In the genomic region with DNA sequence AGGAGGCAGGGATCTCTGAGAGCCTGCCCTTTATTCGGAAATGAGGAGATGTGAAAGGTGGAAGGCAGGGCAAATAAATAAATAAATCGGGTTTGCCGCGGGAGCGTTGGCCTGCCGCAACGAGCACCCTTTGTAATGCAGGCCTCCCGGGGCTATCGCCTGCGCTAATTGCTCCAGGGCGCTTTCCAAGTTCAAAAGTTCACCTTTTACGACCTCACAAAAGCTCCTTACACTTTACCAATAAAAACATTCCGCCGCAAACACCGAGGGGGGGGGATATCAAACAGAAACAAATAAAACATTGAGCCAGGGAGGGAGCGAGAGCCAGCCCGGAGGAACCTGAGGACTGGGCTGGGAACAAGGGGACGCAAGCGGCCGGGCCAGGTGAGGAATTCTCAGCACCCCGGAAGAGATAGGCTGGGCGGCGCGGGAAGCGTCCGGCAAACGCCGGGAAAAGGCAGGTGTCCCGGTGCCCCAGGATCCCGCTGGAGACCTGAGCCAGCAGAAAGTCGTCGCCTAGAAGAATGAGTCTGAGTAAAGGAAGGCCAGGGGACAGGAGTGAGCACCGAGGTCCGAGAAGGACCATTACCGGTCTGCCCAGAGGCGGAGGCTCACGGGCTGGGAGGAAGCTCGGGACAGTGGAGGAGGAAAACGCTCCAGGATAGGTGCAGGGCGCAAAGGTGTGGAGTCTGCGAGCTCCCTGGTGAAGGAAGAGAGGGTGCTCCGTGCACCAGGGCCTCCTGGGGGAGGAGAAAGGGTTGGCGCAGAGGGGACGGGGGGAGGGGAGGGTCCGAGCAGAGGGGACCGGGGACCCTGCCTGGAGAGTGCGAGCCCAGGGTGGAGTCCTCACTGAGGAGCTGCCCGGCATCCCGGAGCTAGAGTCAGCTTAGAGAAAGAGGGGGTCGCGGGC, we compare ENCODE assay signal across 1 mouse cellular context.
TF ChIP-seq lines count a peak whose summit lies in the region.

No protein-coding gene starts in this region.

TF ChIP-seq in MEL, 35 proteins besides CTCF, POLR2A, EP300 and RAD21:
- TF ChIP-seq E2F4 (IDR thresholded peaks at IDR 0.05; ENCODE audit: borderline replicate concordance, low read depth, low read length) (no peak), USF1 (IDR thresholded peaks at IDR 0.05; ENCODE audit: low read depth, low read length) (no peak), MAZ (IDR thresholded peaks at IDR 0.05; ENCODE audit: low read depth, low read length) (no peak), POLR2AphosphoS5 (IDR thresholded peaks at IDR 0.05; ENCODE audit: borderline replicate concordance, low read depth, low read length) (no peak), MYB (IDR thresholded peaks at IDR 0.05; ENCODE audit: low read depth, low read length) (no peak), GATA1 (IDR thresholded peaks at IDR 0.05; ENCODE audit: low read depth, low read length) (no peak), POLR2AphosphoS2 (IDR thresholded peaks at IDR 0.05; ENCODE audit: low read length) (no peak), CHD1 (IDR thresholded peaks at IDR 0.05; ENCODE audit: low read depth, low read length) (no peak), NELFE (IDR thresholded peaks at IDR 0.05; ENCODE audit: low read depth, low read length) (no peak), MAFK (IDR thresholded peaks at IDR 0.05; ENCODE audit: borderline replicate concordance, low read depth, low read length) (no peak), TBP (IDR thresholded peaks at IDR 0.05; ENCODE audit: low read depth, low read length) (no peak), ZKSCAN1 (IDR thresholded peaks at IDR 0.05; ENCODE audit: low read depth, low read length) (no peak), SIN3A (IDR thresholded peaks at IDR 0.05; ENCODE audit: low read length) (no peak), ZC3H11A (IDR thresholded peaks at IDR 0.05; ENCODE audit: low read depth, low read length) (no peak), UBTF (IDR thresholded peaks at IDR 0.05; ENCODE audit: borderline replicate concordance, insufficient read depth, low read depth, low read length) (no peak), RCOR1 (IDR thresholded peaks at IDR 0.05; ENCODE audit: low read depth, low read length) (no peak), NRF1 (IDR thresholded peaks at IDR 0.05; ENCODE audit: insufficient read depth, low read depth, low read length, poor library complexity, severe bottlenecking) (no peak), ELF1 (IDR thresholded peaks at IDR 0.05; ENCODE audit: low read depth, low read length) (no peak), MXI1 (IDR thresholded peaks at IDR 0.05; ENCODE audit: low read depth, low read length) (no peak), JUND (IDR thresholded peaks at IDR 0.05; ENCODE audit: low read depth, low read length) (no peak)
